Mouse (Mus musculus) liver (tissue): Measurements from ENCODE around the gene Ncoa5.
A peak's percentile ranks its signal among the peaks of the same experiment; 100 is the strongest.

ENCODE experiments used
- DNase-seq: peaks from one replicate; pipeline ENCODE4 v3.0.0-alpha.2; 2020; ENCODE audit warnings: mixed read lengths

Gene Ncoa5

GRCm38 (mm10) chr2:165034131-165035057 lies at the start of gene Ncoa5:
Gene Ncoa5, minus strand, starts transcription at chr2:165034867.
- DNase-seq: peak; percentile 96

GRCm38 (mm10) chr2:165081257-165081656 lies 46.6 kb upstream of the Ncoa5 start:
- DNase-seq: no peak

- no peak for DNase-seq
These were observed 46.0 kb upstream of the Ncoa5 start for GRCm38 (mm10) chr2:165080657-165081056.

GRCm38 (mm10) chr2:165078605-165079004 lies 43.9 kb upstream of the Ncoa5 start:
- no peak for DNase-seq

GRCm38 (mm10) chr2:165078045-165078444 lies 43.4 kb upstream of the Ncoa5 start:
- DNase-seq: no peak

- no peak for DNase-seq
These were observed 42.4 kb upstream of the Ncoa5 start for GRCm38 (mm10) chr2:165077055-165077454.

- peak; percentile 65 for DNase-seq
These were observed 40.3 kb upstream of the Ncoa5 start for GRCm38 (mm10) chr2:165074937-165075336.

- no peak for DNase-seq
These were observed 39.6 kb upstream of the Ncoa5 start for GRCm38 (mm10) chr2:165074081-165074884.

GRCm38 (mm10) chr2:165073381-165073781 lies 38.7 kb upstream of the Ncoa5 start:
- no peak for DNase-seq

- DNase-seq: peak; percentile 44
These were observed 35.6 kb upstream of the Ncoa5 start for GRCm38 (mm10) chr2:165070096-165070816.

- no peak for DNase-seq
These were observed 34.1 kb upstream of the Ncoa5 start for GRCm38 (mm10) chr2:165068806-165069205.

GRCm38 (mm10) chr2:165064489-165064888 lies 29.8 kb upstream of the Ncoa5 start:
- DNase-seq: no peak

- no peak for DNase-seq
These were observed 27.2 kb upstream of the Ncoa5 start for GRCm38 (mm10) chr2:165061638-165062433.

- no peak for DNase-seq
These were observed 25.3 kb upstream of the Ncoa5 start for GRCm38 (mm10) chr2:165059961-165060360.

GRCm38 (mm10) chr2:165056377-165057085 lies 21.9 kb upstream of the Ncoa5 start:
- no peak for DNase-seq

- no peak for DNase-seq
These were observed 21.2 kb upstream of the Ncoa5 start for GRCm38 (mm10) chr2:165055905-165056304.

- DNase-seq: peak; percentile 63
These were observed 20.5 kb upstream of the Ncoa5 start, which contains the start of gene Cd40 for GRCm38 (mm10) chr2:165054888-165055852. Gene Cd40, plus strand, starts transcription at chr2:165055627.

GRCm38 (mm10) chr2:165051566-165051965 lies 16.9 kb upstream of the Ncoa5 start:
- no peak for DNase-seq

- DNase-seq: no peak
These were observed 16.3 kb upstream of the Ncoa5 start for GRCm38 (mm10) chr2:165050826-165051548.
